Mouse (Mus musculus) forebrain, embryonic 10.5 days (tissue): ENCODE measurements around the gene Rpp14. TPM values are rescaled to one million over a fixed set of nuclear protein-coding genes. Genes with fewer than 3 reads are reported as not detected.
"Not testable (repeated sequence)": the region's sequence is repeated elsewhere in the genome, so short reads cannot be mapped to it uniquely, and the experiment has no call there.

ENCODE experiments used
- DNase-seq: peaks from one replicate; pipeline ENCODE4 v3.0.0-alpha.2; 2017; ENCODE audit warnings: low spot score; ENCODE audit errors: extremely low spot score
- H3K27ac ChIP-seq: fragments of 300-500 bp; sonication (generic); 2 replicates; pipeline ENCODE4 v1.5.1; 2016; ENCODE audit warnings: mild to moderate bottlenecking
- H3K27me3 ChIP-seq: fragments of 300-500 bp; sonication (generic); 2 replicates; pipeline ENCODE4 v1.6.1; 2016; ENCODE audit warnings: mild to moderate bottlenecking; ENCODE audit not compliant: poor library complexity, severe bottlenecking
- H3K36me3 ChIP-seq: fragments of 300-500 bp; sonication (generic); replicated peaks from 2 replicates; pipeline ENCODE4 v1.6.1; 2016; ENCODE audit warnings: mild to moderate bottlenecking, moderate library complexity
- H3K4me1 ChIP-seq: fragments of 300-500 bp; sonication (generic); 2 replicates; pipeline ENCODE4 v1.6.1; 2016
- H3K4me3 ChIP-seq: fragments of 300-500 bp; sonication (generic); 2 replicates; pipeline ENCODE4 v1.5.1; 2016; ENCODE audit warnings: mild to moderate bottlenecking, moderate library complexity
- H3K9me3 ChIP-seq: fragments of 300-500 bp; sonication (generic); 2 replicates; pipeline ENCODE4 v1.6.1; 2016; ENCODE audit warnings: mild to moderate bottlenecking, moderate library complexity
- WGBS: fragments of 180-500 bp; shearing (Covaris S2); methylation state at CpG from one replicate; pipeline ENCODE4 v1.1.7; 2016; 5-methylcytosine and 5-hydroxymethylcytosine counted together
- polyA plus RNA-seq: library from polyadenylated mRNA; unstranded; fragments of >200 nt; fragmentation: Nextera tagmentation; extraction: Ambion mirVana; gene quantifications from 2 replicates; pipeline ENCODE4 v1.2.1, GENCODE M21; 2016

Gene Rpp14
- polyA plus RNA-seq, 1 experiment from 2014 or later, result 61.0 TPM

DNA sequence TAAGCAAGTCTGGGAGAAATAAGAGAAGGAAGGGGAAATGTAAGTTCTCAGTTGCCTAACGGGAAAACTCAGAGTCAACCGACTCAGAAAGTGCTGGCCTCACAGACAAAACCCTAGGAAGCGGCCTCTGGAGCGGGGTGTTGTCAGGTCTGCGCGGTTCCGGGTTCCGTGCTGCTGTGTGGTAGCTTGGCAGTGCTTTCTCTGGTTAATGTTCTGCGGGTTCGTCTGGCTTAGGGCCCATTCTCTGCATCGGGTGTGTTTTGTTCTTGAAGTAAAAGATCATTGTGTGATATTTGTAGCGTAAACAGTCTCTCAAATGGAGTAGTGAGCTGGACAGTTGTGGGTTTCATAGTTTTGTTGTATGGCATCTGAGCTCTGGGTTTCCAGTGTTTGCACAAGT, 22.5 kb downstream of the Rpp14 start:
- DNase-seq, result no peak
- 89% methylated on average over 12 of the region's 12 CpGs for WGBS
- Histone ChIP-seq H3K9me3 (no peaks in the 10 kb centered on the region), H3K27me3 (no peaks in the 10 kb centered on the region), H3K4me3 (no peak overlapping the region), H3K4me1 (peaks cover 19% of the 10 kb centered on the region), H3K36me3 (no peaks in the 10 kb centered on the region), H3K27ac (no peak overlapping the region)

DNA sequence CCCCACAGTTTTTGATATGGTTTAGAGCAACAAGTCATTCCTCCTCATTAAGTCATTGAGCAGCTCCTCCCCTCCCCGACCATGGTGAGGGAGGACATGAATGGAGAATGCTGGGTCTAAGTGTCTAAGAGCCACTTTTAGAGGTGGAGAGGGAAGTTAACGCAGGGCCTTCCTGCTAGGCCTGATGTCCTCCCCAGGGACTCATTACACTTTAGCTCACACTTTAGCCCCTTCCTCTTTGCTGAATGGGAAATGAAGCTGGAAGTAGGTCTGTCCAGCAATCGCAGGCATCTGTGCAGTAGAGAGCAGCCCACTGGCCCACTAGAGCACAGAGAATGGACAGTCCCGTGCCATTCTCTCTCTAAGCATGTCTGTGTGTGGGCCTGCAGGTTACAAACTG, 27.9 kb downstream of the Rpp14 start:
- Histone ChIP-seq H3K27me3 (no peaks in the 10 kb centered on the region), H3K4me1 (no peaks in the 10 kb centered on the region), H3K36me3 (no peaks in the 10 kb centered on the region), H3K9me3 (no peaks in the 10 kb centered on the region), H3K4me3 (no peak overlapping the region), H3K27ac (no peak overlapping the region)
- 86% methylated on average over 4 of the region's 4 CpGs for WGBS
- DNase-seq, result no peak

DNA sequence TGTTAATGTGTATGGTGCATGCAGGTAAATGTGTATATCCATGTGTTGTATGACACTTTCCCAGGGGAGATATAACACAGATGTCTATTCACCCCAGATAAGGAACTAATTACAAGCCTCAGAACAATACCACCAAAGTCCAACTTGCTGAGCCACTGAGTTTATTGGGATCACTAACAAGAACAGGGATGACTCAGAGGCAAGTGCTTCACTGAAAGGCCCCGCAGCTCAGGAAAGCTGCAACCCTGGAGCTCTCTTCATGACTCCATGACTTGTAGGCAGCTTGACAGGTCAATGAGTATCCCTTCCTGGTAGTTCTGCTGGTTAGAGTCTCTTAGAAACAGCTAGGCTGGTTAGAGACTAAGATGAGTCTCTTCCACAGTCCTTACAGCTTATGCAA, 28.8 kb downstream of the Rpp14 start:
- Histone ChIP-seq H3K4me3 (no peak overlapping the region), H3K9me3 (no peaks in the 10 kb centered on the region), H3K4me1 (no peaks in the 10 kb centered on the region), H3K27me3 (no peaks in the 10 kb centered on the region), H3K27ac (no peak overlapping the region), H3K36me3 (no peaks in the 10 kb centered on the region)
- 97% methylated on average over 1 of the region's 1 CpGs for WGBS
- no peak for DNase-seq

DNA sequence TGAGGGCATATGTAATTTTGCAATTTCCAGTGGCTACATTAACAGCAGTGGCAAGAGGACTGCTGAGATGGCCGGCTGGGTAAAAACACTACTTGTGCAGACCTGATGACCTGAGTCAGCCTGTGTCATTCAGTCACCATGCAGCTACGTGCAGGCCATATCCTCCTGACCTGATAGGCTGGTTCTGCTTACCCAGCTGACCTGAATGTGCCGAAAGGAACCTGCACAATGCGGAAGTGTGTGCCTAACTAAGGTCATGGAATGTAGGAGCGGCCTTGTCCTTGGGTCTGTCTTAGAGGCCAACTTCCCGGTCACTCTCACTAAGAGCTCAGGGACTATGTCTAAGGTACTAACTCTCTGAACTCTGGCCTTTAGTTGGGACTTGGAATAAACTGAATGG, 31.4 kb downstream of the Rpp14 start:
- 91% methylated on average over 6 of the region's 6 CpGs for WGBS
- Histone ChIP-seq H3K36me3 (no peaks in the 10 kb centered on the region), H3K27ac (no peak overlapping the region), H3K4me3 (no peak overlapping the region), H3K9me3 (no peaks in the 10 kb centered on the region), H3K27me3 (no peaks in the 10 kb centered on the region), H3K4me1 (no peaks in the 10 kb centered on the region)
- no peak for DNase-seq

DNA sequence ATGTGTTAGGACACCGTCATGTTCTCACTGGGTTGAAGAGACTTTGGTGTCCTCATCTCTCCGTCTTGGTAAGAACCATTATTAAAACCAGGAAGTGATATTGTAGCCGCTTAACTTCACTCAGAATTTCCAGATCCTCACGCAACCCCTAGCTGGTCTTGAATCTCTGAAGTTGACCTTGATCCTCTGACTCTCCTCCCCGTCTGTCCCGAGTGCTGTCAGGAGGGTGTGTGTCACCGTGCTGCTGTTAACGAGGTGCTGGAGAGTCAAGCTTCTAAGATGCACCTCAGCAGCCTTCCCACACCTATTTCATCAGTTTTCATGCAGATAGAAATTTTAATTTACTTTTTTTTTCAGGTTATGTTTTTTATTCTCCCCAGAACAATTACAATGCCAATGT, 31.9 kb downstream of the Rpp14 start:
- Histone ChIP-seq H3K36me3 (no peaks in the 10 kb centered on the region), H3K27ac (no peak overlapping the region), H3K4me3 (no peak overlapping the region), H3K4me1 (no peaks in the 10 kb centered on the region), H3K9me3 (no peaks in the 10 kb centered on the region), H3K27me3 (no peaks in the 10 kb centered on the region)
- 91% methylated on average over 8 of the region's 8 CpGs for WGBS
- no peak for DNase-seq

DNA sequence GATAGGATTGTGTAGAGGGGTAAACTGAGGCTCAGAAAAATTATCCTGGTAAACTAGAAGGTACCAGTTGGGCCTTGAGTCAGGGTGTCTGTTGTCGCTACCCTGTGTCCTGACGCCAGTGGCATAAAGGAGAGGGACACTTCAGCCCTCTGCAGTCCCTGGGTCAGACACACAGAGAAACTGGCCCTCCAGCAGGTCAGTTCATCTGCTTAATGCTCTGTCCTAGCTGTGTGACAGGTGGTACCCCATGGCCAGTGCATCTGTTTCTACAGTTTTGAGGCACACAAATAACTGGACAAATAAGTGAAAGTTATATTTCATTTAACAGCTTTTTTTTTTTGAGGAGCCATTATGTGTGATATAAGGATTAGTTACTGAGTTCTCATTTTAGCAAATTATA, 33.4 kb downstream of the Rpp14 start:
- no peaks in the 10 kb centered on the region for H3K27me3 ChIP-seq
- no peaks in the 10 kb centered on the region for H3K36me3 ChIP-seq
- no peak overlapping the region for H3K27ac ChIP-seq
- 87% methylated on average over 2 of the region's 2 CpGs for WGBS
- H3K9me3 ChIP-seq, result no peaks in the 10 kb centered on the region
- no peak for DNase-seq
- H3K4me3 ChIP-seq, result no peak overlapping the region
- H3K4me1 ChIP-seq, result no peaks in the 10 kb centered on the region

DNA sequence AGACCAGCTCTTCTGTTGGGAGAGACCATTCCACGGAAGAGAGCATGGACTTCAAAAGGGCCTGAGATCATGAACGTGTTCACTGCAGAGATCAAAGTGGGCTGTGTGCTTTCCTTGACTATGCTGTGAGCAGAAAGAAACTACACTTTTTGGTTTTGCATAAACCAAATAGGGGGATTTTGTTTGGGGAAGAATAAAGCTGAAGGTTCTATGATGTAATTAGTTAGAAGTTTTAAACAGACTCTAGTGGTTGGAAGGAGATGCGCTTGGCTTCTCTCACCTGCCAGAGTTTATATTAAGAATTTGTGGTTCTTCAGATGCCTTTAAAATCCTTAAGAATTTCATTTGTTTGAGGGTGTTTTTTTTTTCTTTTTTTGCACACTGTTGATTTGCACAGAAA, 34.1 kb downstream of the Rpp14 start:
- no peak for DNase-seq
- 70% methylated on average over 3 of the region's 3 CpGs for WGBS

DNA sequence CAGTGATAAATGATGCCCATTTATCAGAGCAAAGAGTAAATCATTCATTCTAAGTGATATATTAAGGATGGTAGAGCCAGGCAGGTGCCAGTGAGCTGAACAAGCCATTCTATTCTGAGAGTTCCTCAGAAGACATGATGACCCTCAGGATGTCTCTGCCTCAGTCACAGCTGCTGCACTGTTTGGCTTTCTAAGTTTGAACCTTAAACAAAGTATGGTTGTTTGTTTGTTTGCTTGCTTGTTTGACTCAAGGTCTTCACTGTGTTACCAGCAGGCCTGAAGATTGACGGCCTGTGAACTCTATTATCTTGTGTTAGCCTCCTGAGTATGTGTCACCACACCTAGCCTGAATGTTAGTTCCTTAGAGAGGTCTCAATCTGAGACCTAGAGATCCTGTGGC, 34.6 kb downstream of the Rpp14 start:
- Histone ChIP-seq H3K4me1 (no peaks in the 10 kb centered on the region), H3K36me3 (no peaks in the 10 kb centered on the region), H3K27ac (no peak overlapping the region), H3K27me3 (no peaks in the 10 kb centered on the region), H3K9me3 (no peaks in the 10 kb centered on the region), H3K4me3 (no peak overlapping the region)
- WGBS, result 92% methylated on average over 1 of the region's 1 CpGs
- no peak for DNase-seq

More for the DNA sequence above, 34.1 kb downstream of the Rpp14 start:
- Histone ChIP-seq H3K27ac (no peak overlapping the region), H3K36me3 (no peaks in the 10 kb centered on the region), H3K4me3 (no peak overlapping the region), H3K27me3 (no peaks in the 10 kb centered on the region), H3K4me1 (no peaks in the 10 kb centered on the region), H3K9me3 (no peaks in the 10 kb centered on the region)

DNA sequence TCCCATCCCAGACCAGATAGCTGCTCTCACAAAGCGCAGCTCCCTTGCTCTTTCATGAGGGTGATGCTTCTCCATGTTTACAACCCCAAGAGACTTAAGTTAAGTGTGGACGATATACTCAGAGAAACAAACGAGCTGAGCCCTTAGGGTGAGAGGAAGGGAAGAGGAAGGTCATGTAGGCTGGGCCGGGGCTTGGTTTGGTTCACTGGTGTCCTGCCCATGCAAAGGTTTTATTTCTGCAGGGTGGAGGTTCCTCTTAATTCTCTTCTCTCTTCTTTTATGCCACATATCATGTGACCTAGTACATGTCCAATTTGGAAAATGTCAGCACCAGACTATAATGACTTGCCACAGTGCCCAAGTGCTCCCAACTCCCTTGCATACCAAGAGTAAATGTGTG, 35.6 kb downstream of the Rpp14 start:
- Histone ChIP-seq H3K4me1 (no peaks in the 10 kb centered on the region), H3K36me3 (no peaks in the 10 kb centered on the region), H3K4me3 (no peak overlapping the region), H3K27ac (no peak overlapping the region), H3K9me3 (no peaks in the 10 kb centered on the region), H3K27me3 (no peaks in the 10 kb centered on the region)
- WGBS, result 84% methylated on average over 4 of the region's 4 CpGs
- no peak for DNase-seq

DNA sequence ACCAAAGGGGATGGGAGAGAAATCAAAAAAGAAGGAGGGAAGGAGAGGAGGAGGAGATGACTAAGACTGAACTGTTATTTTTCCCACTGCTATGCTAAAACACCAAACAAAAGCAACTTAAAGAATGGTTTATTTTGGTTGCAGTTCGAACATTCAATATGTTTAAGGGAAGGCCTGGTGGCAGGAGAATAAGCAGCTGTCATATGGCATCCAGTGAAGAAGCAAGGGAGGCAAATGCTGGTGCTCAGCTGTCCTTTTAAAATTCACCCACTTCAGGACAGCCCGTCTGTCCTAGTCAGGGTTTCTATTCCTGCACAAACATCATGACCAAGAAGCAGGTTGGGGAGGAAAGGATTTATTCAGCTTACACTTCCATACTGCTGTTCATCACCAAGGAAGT, 37.2 kb downstream of the Rpp14 start:
- Histone ChIP-seq H3K9me3 (no peaks in the 10 kb centered on the region), H3K4me3 (no peak overlapping the region), H3K27me3 (no peaks in the 10 kb centered on the region), H3K27ac (no peak overlapping the region), H3K36me3 (no peaks in the 10 kb centered on the region), H3K4me1 (no peaks in the 10 kb centered on the region)
- 89% methylated on average over 2 of the region's 2 CpGs for WGBS
- DNase-seq, result no peak

DNA sequence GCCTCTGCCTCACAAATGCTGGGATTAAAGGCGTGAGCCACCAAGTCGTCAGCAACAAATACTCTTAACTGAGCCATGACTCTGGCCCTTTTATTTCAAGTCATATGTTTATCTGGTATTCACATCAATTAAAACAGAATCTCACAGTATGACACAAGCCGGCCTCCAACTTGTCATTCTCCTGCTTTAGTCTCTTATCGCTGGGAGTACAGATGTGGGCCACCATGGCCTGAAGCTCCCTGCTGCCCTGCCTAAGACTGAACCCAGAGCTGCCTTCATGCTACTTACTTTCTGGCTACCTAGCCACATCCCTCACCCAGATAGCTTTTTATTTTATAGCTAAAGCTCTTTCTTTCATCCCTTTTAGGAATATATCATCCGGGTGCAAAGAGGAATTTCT, 39.3 kb downstream of the Rpp14 start:
- 0 out of 2 replicates have a peak, but pooled peaks cover 6% of the 10 kb centered on the region for H3K36me3 ChIP-seq
- 94% methylated on average over 5 of the region's 5 CpGs for WGBS
- no peaks in the 10 kb centered on the region for H3K9me3 ChIP-seq
- H3K27me3 ChIP-seq, result no peaks in the 10 kb centered on the region
- H3K27ac ChIP-seq, result no peak overlapping the region
- H3K4me1 ChIP-seq, result no peaks in the 10 kb centered on the region
- no peak overlapping the region for H3K4me3 ChIP-seq
- DNase-seq, result no peak

DNA sequence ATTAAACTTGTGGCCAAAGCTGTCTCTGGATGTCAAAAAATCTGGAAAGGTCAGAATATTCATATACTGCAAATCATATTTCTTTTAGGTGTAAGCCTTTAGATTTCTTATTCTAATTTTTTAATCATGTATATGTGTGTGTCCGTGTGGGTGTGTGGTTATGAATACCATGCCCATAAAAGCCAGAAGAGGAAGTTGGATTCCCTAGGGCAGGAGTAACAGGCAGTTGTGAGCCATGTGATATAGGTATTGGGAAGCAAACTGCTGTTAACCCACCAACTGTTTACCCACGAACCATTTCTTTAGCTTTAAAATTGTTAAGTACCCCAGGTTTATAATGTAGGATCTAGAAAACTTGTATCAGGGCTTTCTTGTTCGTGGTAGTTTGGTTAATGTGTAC, 39.7 kb downstream of the Rpp14 start:
- Histone ChIP-seq H3K4me1 (no peaks in the 10 kb centered on the region), H3K27ac (no peak overlapping the region), H3K4me3 (no peak overlapping the region), H3K27me3 (no peaks in the 10 kb centered on the region), H3K9me3 (no peaks in the 10 kb centered on the region), H3K36me3 (0 out of 2 replicates have a peak, but pooled peaks cover 6% of the 10 kb centered on the region)
- DNase-seq, result no peak
- WGBS, result 90% methylated on average over 3 of the region's 3 CpGs

DNA sequence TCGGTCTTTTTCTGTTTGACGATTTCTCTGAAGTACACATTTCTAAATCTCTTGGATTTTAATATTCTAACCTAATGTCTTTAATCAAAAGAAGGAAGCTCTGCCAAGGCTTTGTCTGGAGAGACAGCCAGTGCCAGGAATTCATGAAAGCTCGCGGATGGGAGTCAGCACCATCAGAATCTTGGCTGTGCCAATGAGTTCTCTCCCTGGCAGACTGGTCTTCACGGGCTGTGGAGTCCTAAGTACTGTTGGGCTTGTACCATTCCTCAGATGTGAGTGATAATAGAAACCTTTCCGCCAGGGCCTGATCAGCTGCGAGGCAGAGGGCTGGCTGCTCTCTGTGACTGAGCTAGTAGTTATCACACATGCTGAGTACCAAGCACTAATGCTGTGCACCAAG, 43.0 kb downstream of the Rpp14 start:
- Histone ChIP-seq H3K9me3 (no peaks in the 10 kb centered on the region), H3K4me1 (no peaks in the 10 kb centered on the region), H3K27me3 (no peaks in the 10 kb centered on the region), H3K4me3 (no peak overlapping the region), H3K27ac (no peak overlapping the region), H3K36me3 (peaks cover 6% of the 10 kb centered on the region)
- 93% methylated on average over 7 of the region's 7 CpGs for WGBS
- DNase-seq, result no peak

DNA sequence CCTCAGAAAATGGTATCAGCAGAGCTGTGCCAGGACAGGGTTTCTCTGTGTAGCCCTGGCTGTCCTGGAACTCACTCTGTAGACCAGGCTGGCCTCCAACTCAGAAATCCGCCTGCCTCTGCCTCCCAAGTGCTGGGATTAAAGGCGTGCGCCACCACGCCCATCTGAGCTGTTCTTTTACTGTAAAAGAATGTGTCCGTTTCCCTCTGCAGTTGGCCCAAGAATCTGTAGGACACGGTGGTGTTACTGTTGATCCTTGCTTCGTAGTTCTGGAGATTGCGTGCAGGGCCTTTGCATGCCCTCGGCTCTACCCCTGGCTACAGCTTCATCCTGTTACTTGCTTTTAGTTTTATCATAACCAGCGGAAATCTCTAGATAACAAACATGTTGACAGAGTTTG, 43.4 kb downstream of the Rpp14 start:
- not testable (repeated sequence) for H3K4me3 ChIP-seq, H3K4me1 ChIP-seq, H3K27me3 ChIP-seq, DNase-seq, H3K27ac ChIP-seq, H3K9me3 ChIP-seq, H3K36me3 ChIP-seq
- 92% methylated on average over 10 of the region's 10 CpGs for WGBS
